Comparison of ENCODE assay signal across 9 mouse cellular contexts in genomic region chr7:4684203-4684602, GRCm38 (mm10). TPM values are rescaled to one million over a fixed set of nuclear protein-coding genes. Genes with fewer than 3 reads are reported as not detected.
DNase-seq lines count a peak whose midpoint lies in the region; ATAC-seq and TF ChIP-seq lines count a peak whose summit lies in the region.
"Had no signal": no experiment of that assay in that cellular context is flagged by ENCODE, and none has a peak within 500 bp of the region (broad histone marks: within the 10 kb centered on the region; RNA-seq: fewer than 3 reads in every experiment).

No protein-coding gene starts in this region.

- H3K27me3 ChIP-seq in heart, embryonic 10.5 days (ENCODE audit: insufficient read depth, poor library complexity, severe bottlenecking): no peaks in the 10 kb centered on the region
- no peaks in the 10 kb centered on the region for H3K27me3 ChIP-seq in ES-Bruce4 (ENCODE audit: control insufficient read depth, insufficient read depth, low read length, poor library complexity, severe bottlenecking)
- H3K27me3 ChIP-seq in forebrain, postnatal 0 days (ENCODE audit: insufficient read depth, low read length): no peaks in the 10 kb centered on the region
- H3K27me3 ChIP-seq in liver, postnatal 0 days (ENCODE audit: insufficient read depth, low read length): no peaks in the 10 kb centered on the region
- H3K27me3 ChIP-seq: Patski had no signal

- DNase-seq in heart, embryonic 10.5 days (ENCODE audit: low spot score): no peak
- DNase-seq in heart, postnatal 25 days (ENCODE audit: low spot score): no peak
- no peak for DNase-seq in forebrain, postnatal 0 days
- DNase-seq in liver, postnatal 0 days: no peak
- DNase-seq in embryo, embryonic 11 days: no peak
- DNase-seq in left cerebral cortex, adult 9 months (ENCODE audit: low spot score in 2 of 2): no peak
- no peak for DNase-seq in spleen, postnatal 4 days (ENCODE audit: low spot score in 2 of 2)

- intact Hi-C loops in heart, postnatal 25 days (cut with DNase I): loop anchor here (2.0 kb wide), 2 partner anchors 25 to 109 kb away; partner anchors contain the start of genes Ppp6r1 and Rpl28

- no peak for TF ChIP-seq CTCF in ES-Bruce4 (IDR thresholded peaks at IDR 0.05; ENCODE audit: low read depth, low read length)
- peak; percentile 35 for TF ChIP-seq CTCF in forebrain, postnatal 0 days (IDR thresholded peaks at IDR 0.05; ENCODE audit: low read depth)
- no peak for TF ChIP-seq CTCF in liver, postnatal 0 days (IDR thresholded peaks at IDR 0.05; ENCODE audit: low read depth)

- ATAC-seq in forebrain, postnatal 0 days: no peak; the same call in 1 of the 2 replicates
- ATAC-seq in liver, postnatal 0 days: no peak

- H3K9ac ChIP-seq in ES-Bruce4 (ENCODE audit: low read depth, poor library complexity, severe bottlenecking): peak overlapping the region; percentile 33
- peak overlapping the region; percentile 64 for H3K9ac ChIP-seq in forebrain, postnatal 0 days
- H3K9ac ChIP-seq in liver, postnatal 0 days (replicated peaks): peak overlapping the region; percentile 54

- peaks cover 7% of the 10 kb centered on the region for H3K4me1 ChIP-seq in heart, embryonic 10.5 days
- H3K4me1 ChIP-seq in ES-Bruce4 (ENCODE audit: control insufficient read depth, insufficient read depth, low read length): no peaks in the 10 kb centered on the region
- 0 out of 2 replicates have a peak, but pooled peaks cover 6% of the 10 kb centered on the region for H3K4me1 ChIP-seq in forebrain, postnatal 0 days (ENCODE audit: insufficient read depth)
- peaks cover 9% of the 10 kb centered on the region for H3K4me1 ChIP-seq in liver, postnatal 0 days (ENCODE audit: insufficient read depth)

- H3K9me3 ChIP-seq in heart, embryonic 10.5 days: no peaks in the 10 kb centered on the region
- no peaks in the 10 kb centered on the region for H3K9me3 ChIP-seq in ES-Bruce4 (replicated peaks; ENCODE audit: control insufficient read depth, insufficient read depth, low read length, poor library complexity, severe bottlenecking)
- H3K9me3 ChIP-seq in forebrain, postnatal 0 days (ENCODE audit: low read length): no peaks in the 10 kb centered on the region
- no peaks in the 10 kb centered on the region for H3K9me3 ChIP-seq in liver, postnatal 0 days (ENCODE audit: low read length)

- peak overlapping the region; percentile 87 for H3K4me2 ChIP-seq in forebrain, postnatal 0 days (ENCODE audit: low read depth)
- peak overlapping the region; percentile 77 for H3K4me2 ChIP-seq in liver, postnatal 0 days (ENCODE audit: low read depth, low read length)

- TF ChIP-seq EP300 in ES-Bruce4 (IDR thresholded peaks at IDR 0.05; ENCODE audit: insufficient read depth, low read depth, low read length): no peak
- no peak for TF ChIP-seq EP300 in liver, postnatal 0 days (IDR thresholded peaks at IDR 0.05; ENCODE audit: low read depth)

- peak overlapping the region; percentile 80 for H3K4me3 ChIP-seq in heart, embryonic 10.5 days
- peak overlapping the region; percentile 90 for H3K4me3 ChIP-seq in ES-Bruce4 (ENCODE audit: low read depth, low read length)
- peak overlapping the region; percentile 70 for H3K4me3 ChIP-seq in forebrain, postnatal 0 days (ENCODE audit: low read depth, low read length)
- H3K4me3 ChIP-seq in liver, postnatal 0 days (ENCODE audit: low read depth, low read length): peak overlapping the region; percentile 71

- 2% methylated on average over 13 of the region's 13 CpGs for WGBS in heart, embryonic 10.5 days
- WGBS in forebrain, postnatal 0 days: 1% methylated on average over 13 of the region's 13 CpGs
- WGBS in liver, postnatal 0 days (ENCODE audit: insufficient replicate concordance): 5% methylated on average over 13 of the region's 13 CpGs

- H3K27ac ChIP-seq in heart, embryonic 10.5 days: peak overlapping the region; percentile 83
- H3K27ac ChIP-seq in ES-Bruce4 (ENCODE audit: insufficient read depth, low read length): no peak overlapping the region
- H3K27ac ChIP-seq in forebrain, postnatal 0 days (ENCODE audit: low read depth, low read length): peak overlapping the region; percentile 77
- no peak overlapping the region for H3K27ac ChIP-seq in liver, postnatal 0 days (ENCODE audit: low read depth)

- H3K36me3 ChIP-seq in heart, embryonic 10.5 days: peaks cover 26% of the 10 kb centered on the region
- H3K36me3 ChIP-seq in ES-Bruce4 (ENCODE audit: control insufficient read depth, insufficient read depth, low read length, poor library complexity, severe bottlenecking): peaks cover 3% of the 10 kb centered on the region; the same call in 1 of the 2 replicates
- H3K36me3 ChIP-seq in forebrain, postnatal 0 days (ENCODE audit: insufficient read depth): peaks cover 26% of the 10 kb centered on the region
- H3K36me3 ChIP-seq in liver, postnatal 0 days (replicated peaks; ENCODE audit: insufficient read depth, low read length): 0 out of 2 replicates have a peak, but pooled peaks cover 2% of the 10 kb centered on the region

- TF ChIP-seq POLR2A in ES-Bruce4 (IDR thresholded peaks at IDR 0.05; ENCODE audit: insufficient read depth, low read length): no peak

RNA-seq across cellular contexts. Expression of gene Hspbp1, which starts 0.7 kb away (rescaled TPM):
- polyA plus RNA-seq in heart, embryonic 10.5 days (2016; fragmentation: Nextera tagmentation; extraction: Ambion mirVana): 105 and 118 TPM in 2 replicates
- 10 to 100 TPM; 32.1 to 33.3 TPM for total RNA-seq in heart, postnatal 25 days (2021)
- polyA plus RNA-seq in ES-Bruce4 (2011; ENCODE audit: insufficient read depth, insufficient read length, low read depth, missing spikeins): 51.8 and 63.3 TPM in 2 replicates
- 188 and 219 TPM in 2 replicates for total RNA-seq in forebrain, postnatal 0 days (2014; rRNA removed)
- 206 and 214 TPM in 2 replicates for polyA plus RNA-seq in forebrain, postnatal 0 days (2015; fragmentation: Nextera tagmentation; extraction: Ambion mirVana)
- polyA plus RNA-seq in liver, postnatal 0 days (2015; fragmentation: Nextera tagmentation; extraction: Ambion mirVana): 27.6 and 33.1 TPM in 2 replicates

RNA-seq across cellular contexts. Expression of gene Brsk1, which starts 6.2 kb away (rescaled TPM):
- polyA plus RNA-seq in heart, embryonic 10.5 days (2016; fragmentation: Nextera tagmentation; extraction: Ambion mirVana): 0.89 and 1.0 TPM in 2 replicates
- 1 to 10 TPM; 1.1 to 1.3 TPM for total RNA-seq in heart, postnatal 25 days (2021)
- polyA plus RNA-seq in ES-Bruce4 (2011; ENCODE audit: insufficient read depth, insufficient read length, low read depth, missing spikeins): 10.9 TPM in 2 replicates
- total RNA-seq in forebrain, postnatal 0 days (2014; rRNA removed): 188 and 205 TPM in 2 replicates
- polyA plus RNA-seq in forebrain, postnatal 0 days (2015; fragmentation: Nextera tagmentation; extraction: Ambion mirVana): 4.6 and 6.2 TPM in 2 replicates
- not detected in 2 replicates for polyA plus RNA-seq in liver, postnatal 0 days (2015; fragmentation: Nextera tagmentation; extraction: Ambion mirVana)

RNA-seq across cellular contexts. Expression of gene Ppp6r1, which starts 25.4 kb away (rescaled TPM):
- polyA plus RNA-seq in heart, embryonic 10.5 days (2016; fragmentation: Nextera tagmentation; extraction: Ambion mirVana): 8.7 and 16.0 TPM in 2 replicates
- total RNA-seq in heart, postnatal 25 days (2021): 10 to 100 TPM; 74.9 to 76.3 TPM
- polyA plus RNA-seq in ES-Bruce4 (2011; ENCODE audit: insufficient read depth, insufficient read length, low read depth, missing spikeins): 58.6 and 66.3 TPM in 2 replicates
- 89.3 and 99.1 TPM in 2 replicates for total RNA-seq in forebrain, postnatal 0 days (2014; rRNA removed)
- polyA plus RNA-seq in forebrain, postnatal 0 days (2015; fragmentation: Nextera tagmentation; extraction: Ambion mirVana): 5.1 and 8.3 TPM in 2 replicates
- polyA plus RNA-seq in liver, postnatal 0 days (2015; fragmentation: Nextera tagmentation; extraction: Ambion mirVana): 3.8 and 4.5 TPM in 2 replicates

RNA-seq across cellular contexts. Expression of gene Tmem150b, which starts 40.8 kb away (rescaled TPM):
- polyA plus RNA-seq in heart, embryonic 10.5 days (2016; fragmentation: Nextera tagmentation; extraction: Ambion mirVana): not detected in 2 replicates
- under 1 TPM; 0.22 to 0.23 TPM for total RNA-seq in heart, postnatal 25 days (2021)
- polyA plus RNA-seq in ES-Bruce4 (2011; ENCODE audit: insufficient read depth, insufficient read length, low read depth, missing spikeins): not detected in 2 replicates
- total RNA-seq in forebrain, postnatal 0 days (2014; rRNA removed): not detected in 2 replicates
- polyA plus RNA-seq in forebrain, postnatal 0 days (2015; fragmentation: Nextera tagmentation; extraction: Ambion mirVana): 0.18 TPM in 1 of 2 replicates, not detected in the other
- polyA plus RNA-seq in liver, postnatal 0 days (2015; fragmentation: Nextera tagmentation; extraction: Ambion mirVana): 0.29 and 0.34 TPM in 2 replicates

RNA-seq across cellular contexts. Expression of gene Tmem86b, which starts 53.0 kb away (rescaled TPM):
- 2.8 and 4.4 TPM in 2 replicates for polyA plus RNA-seq in heart, embryonic 10.5 days (2016; fragmentation: Nextera tagmentation; extraction: Ambion mirVana)
- 1 to 10 TPM; 4.9 to 6.4 TPM for total RNA-seq in heart, postnatal 25 days (2021)
- 3.8 and 5.5 TPM in 2 replicates for polyA plus RNA-seq in ES-Bruce4 (2011; ENCODE audit: insufficient read depth, insufficient read length, low read depth, missing spikeins)
- total RNA-seq in forebrain, postnatal 0 days (2014; rRNA removed): 10.8 and 11.8 TPM in 2 replicates
- 0.64 and 0.70 TPM in 2 replicates for polyA plus RNA-seq in forebrain, postnatal 0 days (2015; fragmentation: Nextera tagmentation; extraction: Ambion mirVana)
- polyA plus RNA-seq in liver, postnatal 0 days (2015; fragmentation: Nextera tagmentation; extraction: Ambion mirVana): 31.8 and 35.4 TPM in 2 replicates

Comparison
In these comparisons a context has a peak if more than half of its experiments do, and no peak if none do; other contexts are left out.
1. H3K27ac ChIP-seq: peak in heart, embryonic 10.5 days (single experiment) and forebrain, postnatal 0 days (single experiment); none in ES-Bruce4 (single experiment) and liver, postnatal 0 days (single experiment).
2. Peak in every context shown above with its lines, with median percentiles within 50 percentile points of each other: H3K4me3 ChIP-seq and H3K9ac ChIP-seq.